Mouse (Mus musculus): ENCODE results near the gene D630045J12Rik. TPM values are rescaled to one million over a fixed set of nuclear protein-coding genes. Genes with fewer than 3 reads are reported as not detected.

Gene D630045J12Rik
- polyA plus RNA-seq, 1 experiment from 2014 or later = 3.0 TPM

GRCm38 (mm10) chr6:38124882-38125281 is 128.9 kb downstream of the D630045J12Rik start:
- H3K9ac ChIP-seq (ENCODE audit: low read depth, low read length) = no peak overlapping the region
- DNase-seq (ENCODE audit: low spot score) = no peak
- H3K4me2 ChIP-seq = no peak overlapping the region
- H3K27me3 ChIP-seq (replicated peaks; ENCODE audit: control insufficient read depth, insufficient read depth, low read length) = no peaks in the 10 kb centered on the region
- H3K4me3 ChIP-seq (ENCODE audit: low read depth, low read length) = no peak overlapping the region
- 89% methylated on average over 5 of the region's 5 CpGs for WGBS
- H3K27ac ChIP-seq (ENCODE audit: low read depth, low read length) = no peak overlapping the region
- H3K9me3 ChIP-seq (ENCODE audit: control insufficient read depth, low read length) = no peaks in the 10 kb centered on the region
- peaks cover 1% of the 10 kb centered on the region; the same call in 1 of the 2 replicates for H3K36me3 ChIP-seq (ENCODE audit: control insufficient read depth, insufficient read depth, low read length)
- no peaks in the 10 kb centered on the region for H3K4me1 ChIP-seq (replicated peaks; ENCODE audit: control insufficient read depth, insufficient read depth, low read length)
- ATAC-seq (replicated peaks; ENCODE audit: low FRiP score) = no peak

- H3K4me2 ChIP-seq = no peak within 1 kb of the TSS
- WGBS = 84% methylated on average over 7 of the region's 7 CpGs
- no peaks in the 10 kb centered on the region for H3K36me3 ChIP-seq (ENCODE audit: control insufficient read depth, insufficient read depth, low read length)
- ATAC-seq (replicated peaks; ENCODE audit: low FRiP score) (no peak), DNase-seq (ENCODE audit: low spot score) (no peak)
- H3K4me3 ChIP-seq (ENCODE audit: low read depth, low read length) = no peak within 1 kb of the TSS
- no peaks in the 10 kb centered on the region for H3K9me3 ChIP-seq (ENCODE audit: control insufficient read depth, low read length)
- H3K9ac ChIP-seq (ENCODE audit: low read depth, low read length) = no peak within 1 kb of the TSS
- H3K27ac ChIP-seq (ENCODE audit: low read depth, low read length) = no peak within 1 kb of the TSS
- H3K4me1 ChIP-seq (replicated peaks; ENCODE audit: control insufficient read depth, insufficient read depth, low read length) = no peaks in the 10 kb centered on the region
- H3K27me3 ChIP-seq (replicated peaks; ENCODE audit: control insufficient read depth, insufficient read depth, low read length) = no peaks in the 10 kb centered on the region
Measured at GRCm38 (mm10) chr6:38124207-38124835, 129.5 kb downstream of the D630045J12Rik start, which contains the start of gene Atp6v0a4. Gene Atp6v0a4 (minus strand): TSS chr6:38124586.

- Histone ChIP-seq H3K27me3 (replicated peaks; ENCODE audit: control insufficient read depth, insufficient read depth, low read length) (no peaks in the 10 kb centered on the region), H3K9ac (ENCODE audit: low read depth, low read length) (no peak overlapping the region), H3K4me3 (ENCODE audit: low read depth, low read length) (no peak overlapping the region), H3K4me1 (replicated peaks; ENCODE audit: control insufficient read depth, insufficient read depth, low read length) (no peaks in the 10 kb centered on the region), H3K9me3 (ENCODE audit: control insufficient read depth, low read length) (no peaks in the 10 kb centered on the region), H3K36me3 (ENCODE audit: control insufficient read depth, insufficient read depth, low read length) (no peaks in the 10 kb centered on the region), H3K4me2 (no peak overlapping the region), H3K27ac (ENCODE audit: low read depth, low read length) (no peak overlapping the region)
- no peak for DNase-seq (ENCODE audit: low spot score)
- 81% methylated on average over 18 of the region's 18 CpGs for WGBS
- ATAC-seq (replicated peaks; ENCODE audit: low FRiP score) = no peak
Measured at GRCm38 (mm10) chr6:38123471-38124206, 130.2 kb downstream of the D630045J12Rik start.

DNA sequence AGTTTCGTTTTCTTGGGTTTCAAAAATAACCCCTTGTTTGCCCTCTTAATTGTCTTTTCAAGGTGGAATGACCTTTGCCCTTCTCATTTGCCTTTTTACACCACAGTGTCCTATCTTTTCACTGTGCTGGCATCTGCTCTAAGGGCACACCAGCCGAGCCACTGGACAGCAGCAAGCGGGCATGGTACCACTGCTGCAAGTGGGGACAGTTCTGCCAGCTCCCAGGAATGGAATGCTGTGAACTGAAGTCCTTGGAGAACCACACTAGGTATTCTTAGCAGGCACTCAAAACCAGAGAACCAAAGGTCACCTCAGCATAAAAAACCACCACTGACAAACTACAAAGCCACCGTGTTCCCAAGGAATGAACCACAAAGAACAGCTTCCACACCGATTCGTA is 131.0 kb downstream of the D630045J12Rik start:
- H3K9me3 ChIP-seq (ENCODE audit: control insufficient read depth, low read length) = no peaks in the 10 kb centered on the region
- 70% methylated on average over 6 of the region's 6 CpGs for WGBS
- no peak overlapping the region for H3K4me3 ChIP-seq (ENCODE audit: low read depth, low read length)
- H3K4me2 ChIP-seq = no peak overlapping the region
- H3K27me3 ChIP-seq (replicated peaks; ENCODE audit: control insufficient read depth, insufficient read depth, low read length) = no peaks in the 10 kb centered on the region
- H3K36me3 ChIP-seq (ENCODE audit: control insufficient read depth, insufficient read depth, low read length) = no peaks in the 10 kb centered on the region
- H3K27ac ChIP-seq (ENCODE audit: low read depth, low read length) = no peak overlapping the region
- ATAC-seq (replicated peaks; ENCODE audit: low FRiP score) (no peak), DNase-seq (ENCODE audit: low spot score) (no peak)
- no peaks in the 10 kb centered on the region for H3K4me1 ChIP-seq (replicated peaks; ENCODE audit: control insufficient read depth, insufficient read depth, low read length)
- no peak overlapping the region for H3K9ac ChIP-seq (ENCODE audit: low read depth, low read length)

DNA sequence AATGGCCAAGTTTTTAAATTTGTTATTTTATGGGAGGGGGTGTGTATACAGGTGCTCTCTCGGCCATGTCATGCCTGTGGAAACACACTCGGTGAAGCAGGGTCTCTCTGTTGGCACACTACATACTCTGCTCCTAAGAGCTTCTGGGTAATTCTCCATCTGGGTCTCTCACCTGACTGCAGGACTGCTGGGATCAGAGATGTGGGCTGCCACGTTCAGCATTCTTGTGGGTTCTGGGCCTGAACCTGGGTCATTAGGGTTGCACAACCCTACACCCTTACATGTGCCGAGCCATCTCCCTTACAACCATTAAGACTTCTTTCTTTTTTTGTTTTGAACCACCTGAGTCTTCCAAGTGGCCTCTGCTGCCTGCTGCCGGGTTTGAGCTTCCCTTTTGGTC is 132.0 kb downstream of the D630045J12Rik start:
- Histone ChIP-seq H3K4me1 (replicated peaks; ENCODE audit: control insufficient read depth, insufficient read depth, low read length) (no peaks in the 10 kb centered on the region), H3K27ac (ENCODE audit: low read depth, low read length) (no peak overlapping the region), H3K36me3 (ENCODE audit: control insufficient read depth, insufficient read depth, low read length) (no peaks in the 10 kb centered on the region), H3K9ac (ENCODE audit: low read depth, low read length) (no peak overlapping the region), H3K4me2 (no peak overlapping the region), H3K4me3 (ENCODE audit: low read depth, low read length) (no peak overlapping the region), H3K27me3 (replicated peaks; ENCODE audit: control insufficient read depth, insufficient read depth, low read length) (no peaks in the 10 kb centered on the region), H3K9me3 (ENCODE audit: control insufficient read depth, low read length) (no peaks in the 10 kb centered on the region)
- WGBS = 74% methylated on average over 5 of the region's 5 CpGs
- ATAC-seq (replicated peaks; ENCODE audit: low FRiP score) = no peak
- no peak for DNase-seq (ENCODE audit: low spot score)

DNA sequence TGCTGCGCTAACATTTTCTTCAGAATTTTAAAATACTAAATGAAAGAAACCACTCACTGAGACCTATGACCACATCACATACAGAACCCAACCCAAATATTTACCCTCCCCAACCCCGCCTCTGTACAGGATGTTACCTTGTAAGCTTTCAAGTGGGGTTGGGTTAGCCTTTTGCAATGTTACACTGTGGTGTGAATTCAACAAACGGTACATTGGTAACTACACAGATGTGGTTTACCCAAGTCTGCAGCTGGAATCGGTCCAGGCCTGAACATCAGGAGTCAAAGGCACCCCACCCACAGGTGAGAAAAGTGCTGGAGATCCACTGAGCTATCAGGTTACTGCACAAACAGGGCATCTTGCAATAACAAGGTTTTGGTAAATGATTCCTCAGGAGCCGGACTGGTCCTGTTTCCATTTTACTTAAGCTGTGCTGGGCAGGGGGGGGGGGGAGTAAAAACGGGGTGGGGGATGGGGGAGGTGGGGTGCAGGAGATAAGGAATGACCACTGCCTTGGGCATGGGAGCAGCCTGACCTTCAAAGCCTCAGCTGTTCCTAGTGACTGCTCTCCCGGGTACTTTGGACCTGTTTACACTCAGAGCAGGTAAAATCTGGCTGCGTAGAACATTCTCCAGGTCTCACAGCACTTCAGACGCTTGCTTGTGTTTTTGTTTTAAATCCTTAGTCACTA is 133.0 kb downstream of the D630045J12Rik start:
- Histone ChIP-seq H3K9ac (ENCODE audit: low read depth, low read length) (no peak overlapping the region), H3K27ac (ENCODE audit: low read depth, low read length) (no peak overlapping the region), H3K36me3 (ENCODE audit: control insufficient read depth, insufficient read depth, low read length) (no peaks in the 10 kb centered on the region), H3K4me1 (replicated peaks; ENCODE audit: control insufficient read depth, insufficient read depth, low read length) (no peaks in the 10 kb centered on the region), H3K27me3 (replicated peaks; ENCODE audit: control insufficient read depth, insufficient read depth, low read length) (no peaks in the 10 kb centered on the region), H3K4me2 (no peak overlapping the region), H3K9me3 (ENCODE audit: control insufficient read depth, low read length) (no peaks in the 10 kb centered on the region), H3K4me3 (ENCODE audit: low read depth, low read length) (no peak overlapping the region)
- WGBS = 60% methylated on average over 9 of the region's 9 CpGs
- DNase-seq (ENCODE audit: low spot score) = no peak
- ATAC-seq (replicated peaks; ENCODE audit: low FRiP score) = peak; percentile 58

- no peak overlapping the region for H3K9ac ChIP-seq (ENCODE audit: low read depth, low read length)
- H3K27ac ChIP-seq (ENCODE audit: low read depth, low read length) = no peak overlapping the region
- ATAC-seq (replicated peaks; ENCODE audit: low FRiP score) = no peak
- H3K4me1 ChIP-seq (replicated peaks; ENCODE audit: control insufficient read depth, insufficient read depth, low read length) = no peaks in the 10 kb centered on the region
- no peaks in the 10 kb centered on the region for H3K9me3 ChIP-seq (ENCODE audit: control insufficient read depth, low read length)
- H3K27me3 ChIP-seq (replicated peaks; ENCODE audit: control insufficient read depth, insufficient read depth, low read length) = no peaks in the 10 kb centered on the region
- H3K4me3 ChIP-seq (ENCODE audit: low read depth, low read length) = no peak overlapping the region
- no peak overlapping the region for H3K4me2 ChIP-seq
- 86% methylated on average over 6 of the region's 6 CpGs for WGBS
- no peaks in the 10 kb centered on the region for H3K36me3 ChIP-seq (ENCODE audit: control insufficient read depth, insufficient read depth, low read length)
- no peak for DNase-seq (ENCODE audit: low spot score)
Measured at GRCm38 (mm10) chr6:38118341-38118740, 135.5 kb downstream of the D630045J12Rik start.

- no peaks in the 10 kb centered on the region for H3K4me1 ChIP-seq (replicated peaks; ENCODE audit: control insufficient read depth, insufficient read depth, low read length)
- H3K9me3 ChIP-seq (ENCODE audit: control insufficient read depth, low read length) = no peaks in the 10 kb centered on the region
- H3K4me3 ChIP-seq (ENCODE audit: low read depth, low read length) = no peak overlapping the region
- H3K36me3 ChIP-seq (ENCODE audit: control insufficient read depth, insufficient read depth, low read length) = no peaks in the 10 kb centered on the region
- no peak overlapping the region for H3K9ac ChIP-seq (ENCODE audit: low read depth, low read length)
- no peak for DNase-seq (ENCODE audit: low spot score)
- ATAC-seq (replicated peaks; ENCODE audit: low FRiP score) = no peak
- 63% methylated on average over 4 of the region's 4 CpGs for WGBS
- no peaks in the 10 kb centered on the region for H3K27me3 ChIP-seq (replicated peaks; ENCODE audit: control insufficient read depth, insufficient read depth, low read length)
- no peak overlapping the region for H3K27ac ChIP-seq (ENCODE audit: low read depth, low read length)
- no peak overlapping the region for H3K4me2 ChIP-seq
Measured at GRCm38 (mm10) chr6:38116107-38116770, 137.6 kb downstream of the D630045J12Rik start.

All from liver, embryonic 11.5 days (tissue).